Mouse (Mus musculus) R1 (cell line): Measurements from ENCODE around the gene BC030500.
A peak's percentile ranks its signal among the peaks of the same experiment; 100 is the strongest.

ENCODE experiments used
- DNase-seq: peaks from one replicate; pipeline ENCODE4 v3.0.0-alpha.2; 2018; ENCODE audit warnings: low read depth, low spot score

Gene BC030500

GRCm38 (mm10) chr8:58911677-58912076, at the start of gene BC030500:
BC030500 (plus strand) TSS chr8:58911755.
- DNase-seq: no peak

- DNase-seq: peak; percentile 5
Observed at GRCm38 (mm10) chr8:58886405-58886804, 25.1 kb upstream of the BC030500 start.

GRCm38 (mm10) chr8:58890591-58890990, 21.0 kb upstream of the BC030500 start:
- DNase-seq: no peak

- no peak for DNase-seq
Observed at GRCm38 (mm10) chr8:58895960-58896359, 15.6 kb upstream of the BC030500 start.

GRCm38 (mm10) chr8:58904465-58904864, 7.1 kb upstream of the BC030500 start:
- no peak for DNase-seq

DNA sequence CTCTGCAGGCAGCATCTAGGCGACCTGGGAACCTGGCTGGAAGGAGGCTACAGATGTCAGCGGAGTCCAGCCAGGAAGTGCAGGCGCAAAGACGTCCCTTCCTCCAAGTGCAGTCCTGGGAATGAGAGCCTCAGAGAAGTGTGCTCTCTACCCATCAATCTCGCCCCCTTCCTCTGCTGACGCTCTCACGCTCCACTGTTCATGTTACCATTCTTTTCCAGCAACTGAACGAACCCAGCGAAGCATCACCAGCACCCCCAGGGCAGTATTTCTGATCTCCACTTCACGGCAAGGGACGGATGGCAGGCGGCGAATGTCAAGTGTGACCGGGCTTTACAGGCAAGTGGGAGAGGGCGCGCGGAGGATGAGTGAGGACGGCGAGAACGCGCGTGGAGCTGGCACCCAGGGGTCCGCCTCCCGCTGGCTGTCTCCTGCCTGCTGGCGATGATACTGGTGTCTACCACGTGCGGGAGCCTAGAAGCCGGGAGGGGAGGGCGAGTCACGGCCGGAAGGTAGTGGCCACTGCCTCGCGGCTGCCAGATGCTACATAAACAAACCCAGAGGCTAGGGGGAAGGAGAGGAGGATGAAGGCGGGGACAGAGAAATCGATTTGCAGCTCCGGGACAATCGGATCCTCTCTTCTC, 763 bp downstream of the BC030500 start, which contains the start of gene Galntl6:
Gene Galntl6 (minus strand): TSS at position 445 of the 644 bp plus-strand sequence.
- DNase-seq: no peak

DNA sequence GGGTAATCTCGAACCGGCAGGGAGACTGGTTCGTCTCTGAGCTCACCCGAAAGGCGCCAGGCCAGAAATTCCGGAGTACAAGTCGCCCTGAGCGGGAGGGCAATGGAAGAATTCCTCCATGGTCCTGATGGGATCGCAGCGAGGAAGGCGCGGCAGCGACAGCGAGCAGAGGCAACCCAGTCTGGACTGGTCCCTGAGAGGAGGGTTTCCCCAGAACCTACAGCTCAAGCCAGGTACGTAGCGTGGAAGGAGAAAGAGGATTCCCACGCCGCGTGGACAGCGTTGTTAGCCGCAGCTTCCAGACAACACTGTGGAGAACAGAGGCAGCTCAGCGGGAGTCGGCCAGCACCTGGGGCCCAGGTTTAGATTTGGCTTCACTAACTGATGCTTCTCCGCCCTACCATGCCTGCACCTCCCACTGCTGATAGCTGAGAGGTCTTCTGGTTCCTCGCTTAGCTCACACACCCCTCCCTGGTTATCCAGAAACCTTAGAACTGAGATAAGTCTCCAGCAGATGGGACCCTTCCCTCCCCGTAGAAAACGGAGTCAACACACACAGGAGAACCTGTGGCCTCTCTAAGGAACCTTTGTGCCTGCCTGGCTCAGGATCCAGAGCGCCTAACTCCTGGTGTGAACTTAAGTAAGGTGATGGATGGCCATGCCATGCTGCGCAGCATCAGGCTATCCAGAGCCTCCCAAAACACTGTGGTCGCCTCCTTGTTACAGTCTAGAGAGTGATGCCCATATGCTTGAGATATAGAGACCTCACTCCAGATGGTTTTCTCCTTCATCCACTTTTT, 1.5 kb downstream of the BC030500 start:
- peak; percentile 26 for DNase-seq

DNA sequence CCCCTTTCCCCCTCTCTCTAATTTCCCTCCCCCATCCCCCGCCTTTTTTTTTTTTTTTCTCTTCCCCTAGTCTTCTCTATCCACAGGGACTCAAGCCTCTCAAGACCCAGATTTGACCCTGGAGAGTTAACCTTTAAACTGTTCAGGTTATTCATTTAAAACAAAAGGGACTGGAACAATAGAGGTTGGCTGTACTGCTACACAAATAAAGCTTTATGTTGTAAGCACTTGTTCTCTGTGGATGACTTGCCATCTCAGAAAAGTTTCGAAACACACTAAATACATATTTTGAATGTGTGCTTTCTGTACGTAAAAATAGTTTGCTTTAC, 2.0 kb downstream of the BC030500 start:
- peak; percentile 42 for DNase-seq

- DNase-seq: no peak
Observed at GRCm38 (mm10) chr8:58915142-58915541, 3.6 kb downstream of the BC030500 start.

DNA sequence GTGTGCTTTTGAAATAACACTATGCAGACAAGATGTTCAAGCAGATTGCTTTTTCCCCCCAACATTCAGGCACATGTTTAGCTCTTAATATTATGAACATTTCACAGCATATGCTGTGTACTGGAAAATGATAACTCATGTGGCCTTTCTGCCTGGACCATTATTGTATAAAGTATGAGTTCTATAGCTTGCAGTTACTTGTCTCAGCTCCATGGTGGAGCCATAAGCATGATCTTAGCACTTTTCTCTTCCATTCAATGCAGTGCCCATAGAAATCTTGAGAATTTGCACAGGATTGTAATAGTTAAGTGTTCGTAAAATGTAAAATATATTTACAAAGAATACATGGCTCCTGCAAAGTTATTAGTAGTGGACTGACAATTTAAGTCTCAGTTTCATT, 19.5 kb downstream of the BC030500 start:
- no peak for DNase-seq

DNA sequence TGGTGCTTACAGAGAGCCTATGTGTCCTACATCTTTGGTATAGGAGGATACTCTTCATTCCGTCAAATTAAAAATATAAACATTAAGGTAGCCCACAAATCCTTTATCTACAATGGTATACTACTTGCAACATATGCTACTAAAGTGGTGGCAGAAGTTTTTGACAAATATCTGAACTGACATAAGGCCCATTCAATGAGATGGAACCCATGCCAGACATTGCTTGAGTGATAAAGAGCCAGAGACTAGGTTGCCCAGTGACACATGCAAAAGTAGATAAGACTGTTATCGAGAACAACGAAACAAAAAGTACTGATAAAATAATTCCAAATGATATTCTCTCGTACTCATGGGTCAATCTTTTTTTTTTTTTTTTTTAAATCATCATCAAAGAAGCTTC, 32.2 kb downstream of the BC030500 start:
- DNase-seq: no peak

- no peak for DNase-seq
Observed at GRCm38 (mm10) chr8:58957195-58957739, 45.7 kb downstream of the BC030500 start.
